Mouse (Mus musculus): Measurements from ENCODE around the gene Mif. TPM values are rescaled to one million over a fixed set of nuclear protein-coding genes. Genes with fewer than 3 reads are reported as not detected.

Mif gene
- polyA plus RNA-seq, 1 experiment from 2014 or later = 3,631 TPM

DNA sequence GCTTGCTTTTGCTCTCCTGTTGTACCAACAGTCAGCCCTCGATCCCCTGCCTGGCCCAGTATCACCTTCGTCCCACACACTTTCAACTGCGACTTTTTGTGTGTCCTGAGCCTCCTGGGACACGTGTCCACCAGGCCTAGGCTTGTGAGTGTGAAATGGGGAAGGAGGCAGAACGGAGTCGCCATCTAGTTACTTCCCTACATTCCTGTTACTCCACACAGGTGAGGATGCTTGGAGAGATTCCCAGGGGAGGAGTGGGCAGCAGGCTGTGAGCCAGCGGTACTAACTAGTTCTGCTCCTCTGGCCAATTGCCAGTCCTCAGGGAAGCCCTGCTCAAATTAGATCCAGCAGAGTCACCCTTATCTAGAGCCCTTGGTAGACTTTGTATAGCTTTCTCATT, 706 bp upstream of the Mif start:
- Histone ChIP-seq H3K27ac (peak overlapping the region; percentile 100), H3K9me3 (peaks cover 9% of the 10 kb centered on the region), H3K4me3 (peak overlapping the region; percentile 88), H3K36me3 (replicated peaks) (peaks cover 35% of the 10 kb centered on the region), H3K27me3 (ENCODE audit: poor library complexity, severe bottlenecking) (no peaks in the 10 kb centered on the region), H3K4me1 (peaks cover 40% of the 10 kb centered on the region)
- no peak for DNase-seq (ENCODE audit: extremely low spot score, low spot score)
- WGBS = 28% methylated on average over 7 of the region's 7 CpGs

DNA sequence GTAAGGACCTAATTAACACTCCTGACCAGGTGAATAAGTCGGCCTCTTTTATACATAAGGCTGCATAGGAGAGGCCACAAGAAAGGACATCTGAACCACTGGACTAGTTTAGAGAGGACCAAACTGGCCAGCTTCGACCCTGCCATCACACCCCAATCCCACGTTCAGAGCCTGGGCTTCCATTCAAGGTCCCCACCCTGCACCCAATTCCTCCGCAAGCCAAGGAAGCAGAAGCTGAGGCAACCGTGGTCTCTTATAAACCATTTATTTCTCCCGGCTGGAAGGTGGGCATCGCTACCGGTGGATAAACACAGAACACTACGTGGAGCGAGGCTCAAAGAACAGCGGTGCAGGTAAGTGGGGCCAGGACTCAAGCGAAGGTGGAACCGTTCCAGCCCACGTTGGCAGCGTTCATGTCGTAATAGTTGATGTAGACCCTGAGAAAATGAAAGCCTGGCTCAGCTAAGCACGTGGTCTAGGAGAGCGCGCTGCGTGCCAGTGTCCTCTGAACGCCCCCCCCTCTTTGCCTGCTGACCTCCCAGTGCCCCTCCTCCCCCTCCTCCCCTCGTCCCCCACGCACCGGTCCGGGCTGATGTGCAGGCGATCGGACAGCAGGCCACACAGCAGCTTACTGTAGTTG, 813 bp downstream of the Mif start:
- peak overlapping the region; percentile 100 for H3K27ac ChIP-seq
- peaks cover 9% of the 10 kb centered on the region for H3K9me3 ChIP-seq
- WGBS = 2% methylated on average over 26 of the region's 27 CpGs

DNA sequence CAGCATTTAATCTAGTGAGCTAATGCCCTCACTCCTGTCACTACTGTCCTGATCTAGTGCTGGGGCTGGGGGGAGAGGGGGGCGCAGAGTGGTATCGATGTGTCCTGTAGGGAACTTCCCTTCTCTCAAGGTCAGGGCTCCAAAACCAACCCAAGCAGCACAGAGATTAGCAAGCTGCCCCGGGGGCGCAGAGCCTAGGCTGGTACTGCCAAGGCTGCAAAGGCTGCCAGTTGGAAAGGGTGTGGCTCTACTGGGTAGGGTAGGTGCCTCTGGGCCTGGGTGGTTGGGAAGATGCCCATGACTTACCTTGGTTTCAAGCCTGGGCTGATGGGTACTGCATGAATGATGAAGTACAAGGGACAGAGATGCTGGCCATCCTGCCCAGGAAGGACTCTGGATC, 2.4 kb downstream of the Mif start:
- no peak for DNase-seq (ENCODE audit: extremely low spot score, low spot score)
- H3K4me3 ChIP-seq = peak overlapping the region; percentile 88

More for the DNA sequence above, 813 bp downstream of the Mif start:
- Histone ChIP-seq H3K4me3 (peak overlapping the region; percentile 88), H3K36me3 (replicated peaks) (peaks cover 39% of the 10 kb centered on the region), H3K27me3 (ENCODE audit: poor library complexity, severe bottlenecking) (no peaks in the 10 kb centered on the region), H3K4me1 (peaks cover 40% of the 10 kb centered on the region)
- DNase-seq (ENCODE audit: extremely low spot score, low spot score) = peak; percentile 78

DNA sequence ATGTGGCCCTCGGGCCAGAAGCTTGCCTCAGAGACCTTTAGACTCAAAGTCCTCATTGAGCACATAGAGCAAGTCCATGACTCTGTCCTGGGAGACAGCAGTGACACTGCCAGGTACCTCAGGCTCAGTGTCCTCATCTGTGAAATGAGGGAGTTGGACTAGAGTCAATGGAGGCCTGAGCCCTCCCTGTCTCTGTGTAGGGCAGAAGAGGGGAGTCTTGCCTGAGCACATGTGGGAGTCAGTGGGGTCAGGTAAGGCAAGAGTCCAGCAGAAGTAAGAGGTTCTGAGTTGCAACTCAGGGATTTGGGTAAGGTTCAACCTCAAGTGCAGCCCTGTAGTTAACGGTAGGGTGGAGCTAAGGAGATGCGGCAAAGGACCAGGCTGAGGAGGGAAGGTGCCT, 3.1 kb downstream of the Mif start:
- Histone ChIP-seq H3K4me1 (peaks cover 41% of the 10 kb centered on the region), H3K27me3 (ENCODE audit: poor library complexity, severe bottlenecking) (no peaks in the 10 kb centered on the region), H3K36me3 (replicated peaks) (peaks cover 39% of the 10 kb centered on the region), H3K4me3 (no peak overlapping the region), H3K27ac (no peak overlapping the region), H3K9me3 (peaks cover 3% of the 10 kb centered on the region; the same call in 1 of the 2 replicates)
- no peak for DNase-seq (ENCODE audit: extremely low spot score, low spot score)
- 81% methylated on average over 3 of the region's 3 CpGs for WGBS

More for the DNA sequence above, 2.4 kb downstream of the Mif start:
- 98% methylated on average over 4 of the region's 4 CpGs for WGBS
- H3K27me3 ChIP-seq (ENCODE audit: poor library complexity, severe bottlenecking) = no peaks in the 10 kb centered on the region
- H3K36me3 ChIP-seq (replicated peaks) = peaks cover 39% of the 10 kb centered on the region
- peaks cover 7% of the 10 kb centered on the region for H3K9me3 ChIP-seq
- H3K27ac ChIP-seq = peak overlapping the region; percentile 25; the same call in 1 of the 2 replicates
- H3K4me1 ChIP-seq = peaks cover 40% of the 10 kb centered on the region

DNA sequence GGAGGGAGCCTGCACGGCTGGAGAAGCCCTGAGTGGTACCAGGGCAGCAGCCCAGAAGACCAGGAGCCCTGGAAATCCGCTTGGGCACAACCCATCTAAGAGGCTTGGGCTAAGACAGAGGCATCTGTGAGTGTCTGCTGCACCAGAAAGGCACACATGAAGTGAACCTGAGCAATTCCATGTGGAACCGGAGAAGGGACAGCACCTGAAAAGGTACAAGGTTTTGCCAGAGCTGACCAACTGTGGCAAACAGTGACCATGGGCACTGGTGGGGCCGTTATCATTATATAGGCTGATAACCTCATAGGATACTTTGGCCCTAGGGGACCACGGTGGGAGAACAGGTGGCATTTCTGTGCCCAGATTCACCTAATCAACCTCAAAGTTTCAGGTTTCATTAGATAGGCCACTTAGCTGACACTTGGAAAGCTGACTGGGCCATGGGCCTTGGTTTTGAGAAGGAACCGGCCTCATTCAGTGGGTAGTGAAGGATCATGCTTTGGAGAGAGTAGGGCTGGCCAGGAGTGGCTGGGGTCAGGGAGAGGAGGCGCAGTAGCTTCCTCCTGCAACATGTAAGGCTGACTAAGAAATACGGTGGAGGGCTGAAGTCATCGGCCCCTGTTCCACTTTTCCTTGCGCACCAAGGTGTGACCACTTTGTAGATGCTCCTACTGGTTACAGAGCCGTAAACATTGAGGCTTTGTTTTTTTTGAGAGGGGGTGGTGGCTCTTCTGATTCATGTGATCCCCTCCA, 3.7 kb downstream of the Mif start:
- H3K36me3 ChIP-seq (replicated peaks) = peaks cover 39% of the 10 kb centered on the region
- H3K9me3 ChIP-seq = 0 out of 2 replicates have a peak, but pooled peaks cover 3% of the 10 kb centered on the region
- peaks cover 43% of the 10 kb centered on the region for H3K4me1 ChIP-seq
- WGBS = 84% methylated on average over 11 of the region's 11 CpGs
- no peak overlapping the region for H3K27ac ChIP-seq
- no peak overlapping the region for H3K4me3 ChIP-seq
- no peaks in the 10 kb centered on the region for H3K27me3 ChIP-seq (ENCODE audit: poor library complexity, severe bottlenecking)
- no peak for DNase-seq (ENCODE audit: extremely low spot score, low spot score)

DNA sequence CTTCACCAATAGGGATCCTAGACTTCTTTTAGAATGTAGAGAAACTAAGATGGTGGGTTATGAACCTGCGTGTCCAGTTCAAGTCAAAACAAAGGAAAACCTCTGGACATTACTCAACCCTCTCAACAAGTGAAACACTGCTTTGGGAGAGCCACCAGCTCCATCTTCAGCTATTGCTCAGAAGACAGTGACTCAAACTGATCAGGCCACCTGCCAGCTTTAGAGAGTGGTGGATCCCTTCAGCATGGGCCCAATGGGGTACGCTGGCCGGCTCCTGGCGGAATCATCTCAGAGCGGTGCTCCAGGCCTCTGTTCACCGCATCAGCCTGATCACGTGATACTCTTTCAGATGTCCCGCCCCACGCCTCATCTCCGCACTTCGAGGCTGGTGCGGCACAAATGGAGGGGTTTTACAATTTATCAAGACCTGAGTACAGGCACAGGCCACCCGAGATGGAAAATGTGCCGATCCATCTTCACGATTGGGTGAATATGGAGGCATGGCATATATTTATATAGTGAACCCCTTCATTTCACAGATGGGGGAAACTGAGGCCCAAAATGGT, 4.5 kb downstream of the Mif start:
- WGBS = 92% methylated on average over 15 of the region's 15 CpGs
- H3K9me3 ChIP-seq = 0 out of 2 replicates have a peak, but pooled peaks cover 3% of the 10 kb centered on the region
- H3K36me3 ChIP-seq (replicated peaks) = peaks cover 39% of the 10 kb centered on the region
- H3K4me1 ChIP-seq = peaks cover 43% of the 10 kb centered on the region
- H3K4me3 ChIP-seq = no peak overlapping the region
- H3K27ac ChIP-seq = no peak overlapping the region
- DNase-seq (ENCODE audit: extremely low spot score, low spot score) = no peak
- peaks cover 3% of the 10 kb centered on the region; the same call in 1 of the 2 replicates for H3K27me3 ChIP-seq (ENCODE audit: poor library complexity, severe bottlenecking)

DNA sequence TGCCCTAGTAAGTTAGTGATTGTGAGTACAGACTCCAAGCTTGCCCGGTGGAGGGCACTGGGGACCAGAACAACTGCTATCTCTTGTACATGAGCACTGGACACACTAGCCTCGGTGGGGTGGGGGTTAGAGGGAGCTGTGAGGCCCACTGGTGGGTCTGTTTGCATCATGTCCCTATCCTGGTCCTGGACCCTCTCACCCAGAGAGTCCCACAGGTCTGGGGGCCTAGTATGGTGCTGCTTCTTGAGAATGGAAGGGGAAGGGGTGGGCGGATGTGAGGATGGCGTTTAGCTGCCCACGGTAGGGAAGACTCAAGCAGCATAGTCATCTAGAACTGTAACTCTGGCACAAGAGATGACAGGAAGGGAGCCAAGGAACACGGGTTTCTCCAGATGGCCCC, 5.2 kb downstream of the Mif start:
- peaks cover 42% of the 10 kb centered on the region for H3K4me1 ChIP-seq

DNA sequence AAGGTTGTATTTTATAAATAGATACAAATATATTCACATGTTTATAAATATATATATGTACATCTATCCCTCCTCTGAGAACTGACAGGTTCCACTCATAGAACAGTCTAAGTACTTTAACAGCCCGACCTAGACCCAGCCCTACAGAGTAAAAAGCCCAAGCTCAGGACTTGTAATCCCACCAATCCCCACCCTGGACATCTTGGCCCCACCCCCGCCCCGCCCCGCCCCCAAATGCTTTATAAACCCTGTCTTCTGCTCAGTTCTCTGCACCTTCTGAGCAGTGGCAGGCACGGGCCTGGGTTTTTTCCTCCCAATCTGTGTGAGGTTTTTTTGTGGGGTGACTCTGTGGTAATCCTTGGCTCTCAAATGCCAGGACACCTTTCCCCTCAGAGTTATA, 5.9 kb downstream of the Mif start:
- WGBS = 55% methylated on average over 5 of the region's 5 CpGs
- 0 out of 2 replicates have a peak, but pooled peaks cover 3% of the 10 kb centered on the region for H3K9me3 ChIP-seq
- no peak overlapping the region for H3K27ac ChIP-seq
- no peak overlapping the region for H3K4me3 ChIP-seq
- DNase-seq (ENCODE audit: extremely low spot score, low spot score) = no peak
- H3K27me3 ChIP-seq (ENCODE audit: poor library complexity, severe bottlenecking) = peaks cover 3% of the 10 kb centered on the region; the same call in 1 of the 2 replicates
- peaks cover 44% of the 10 kb centered on the region for H3K4me1 ChIP-seq
- peaks cover 38% of the 10 kb centered on the region for H3K36me3 ChIP-seq (replicated peaks)

More for the DNA sequence above, 5.2 kb downstream of the Mif start:
- WGBS = 93% methylated on average over 6 of the region's 6 CpGs
- Histone ChIP-seq H3K4me3 (no peak overlapping the region), H3K9me3 (0 out of 2 replicates have a peak, but pooled peaks cover 3% of the 10 kb centered on the region), H3K27me3 (ENCODE audit: poor library complexity, severe bottlenecking) (peaks cover 3% of the 10 kb centered on the region; the same call in 1 of the 2 replicates), H3K27ac (no peak overlapping the region), H3K36me3 (replicated peaks) (peaks cover 39% of the 10 kb centered on the region)
- DNase-seq (ENCODE audit: extremely low spot score, low spot score) = no peak

DNA sequence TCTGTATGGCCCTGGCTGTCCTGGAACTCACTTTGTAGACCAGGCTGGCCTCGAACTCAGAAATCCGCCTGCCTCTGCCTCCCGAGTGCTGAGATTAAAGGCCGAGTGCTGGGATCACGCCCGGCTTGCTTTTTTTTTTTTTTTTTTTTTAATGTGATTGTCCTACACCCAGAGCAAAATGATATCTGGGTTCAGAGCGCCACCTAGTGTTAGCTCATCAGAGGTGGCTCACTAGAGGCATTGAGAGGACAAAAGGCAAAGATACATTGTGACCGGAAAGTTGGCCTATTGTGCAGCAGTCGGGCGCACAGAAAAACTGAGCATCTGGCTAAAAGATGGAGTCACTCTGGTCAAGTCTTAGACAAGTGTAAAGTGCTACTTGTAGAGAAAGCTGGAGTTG, 6.6 kb downstream of the Mif start:
- 0 out of 2 replicates have a peak overlapping the region, but pooled peaks have one; percentile 25 for H3K27ac ChIP-seq
- WGBS = 38% methylated on average over 10 of the region's 10 CpGs
- H3K9me3 ChIP-seq = 0 out of 2 replicates have a peak, but pooled peaks cover 3% of the 10 kb centered on the region
- peak; percentile 73 for DNase-seq (ENCODE audit: extremely low spot score, low spot score)
- peaks cover 3% of the 10 kb centered on the region; the same call in 1 of the 2 replicates for H3K27me3 ChIP-seq (ENCODE audit: poor library complexity, severe bottlenecking)
- H3K4me3 ChIP-seq = no peak overlapping the region
- H3K36me3 ChIP-seq (replicated peaks) = peaks cover 31% of the 10 kb centered on the region
- peaks cover 44% of the 10 kb centered on the region for H3K4me1 ChIP-seq

DNA sequence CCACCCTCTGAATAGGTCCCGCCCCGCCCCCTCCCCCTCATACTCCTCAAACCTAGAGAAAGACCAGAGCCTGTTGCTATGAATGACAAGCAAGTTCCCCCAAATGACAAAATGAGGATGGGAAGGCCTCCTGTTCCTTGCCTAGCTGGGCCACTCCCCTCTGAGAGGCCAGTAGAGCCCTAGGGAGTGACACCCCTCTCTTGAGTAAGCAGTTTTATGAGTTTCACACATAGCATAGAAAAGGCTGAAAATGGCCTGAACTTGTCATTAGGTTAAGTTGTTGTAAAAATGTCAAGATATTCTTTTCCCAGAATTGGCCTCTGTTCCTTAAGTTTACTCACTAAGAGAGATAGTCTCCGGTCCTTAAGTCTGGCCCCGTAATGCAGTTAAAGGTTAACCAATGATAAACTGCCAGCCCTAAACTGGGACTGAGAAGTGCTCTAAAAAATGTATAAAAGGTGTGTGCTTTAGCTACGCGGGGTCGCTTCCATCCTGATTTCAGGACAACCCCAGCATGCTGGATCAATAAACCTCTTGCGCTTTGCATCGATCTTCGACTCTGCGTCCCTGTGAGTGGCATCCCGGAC, 7.4 kb downstream of the Mif start:
- peaks cover 23% of the 10 kb centered on the region for H3K36me3 ChIP-seq (replicated peaks)
- H3K9me3 ChIP-seq = 0 out of 2 replicates have a peak, but pooled peaks cover 3% of the 10 kb centered on the region
- DNase-seq (ENCODE audit: extremely low spot score, low spot score) = no peak
- H3K4me3 ChIP-seq = no peak overlapping the region
- peaks cover 39% of the 10 kb centered on the region for H3K4me1 ChIP-seq
- 96% methylated on average over 12 of the region's 12 CpGs for WGBS
- H3K27me3 ChIP-seq (ENCODE audit: poor library complexity, severe bottlenecking) = peaks cover 3% of the 10 kb centered on the region; the same call in 1 of the 2 replicates
- no peak overlapping the region for H3K27ac ChIP-seq

DNA sequence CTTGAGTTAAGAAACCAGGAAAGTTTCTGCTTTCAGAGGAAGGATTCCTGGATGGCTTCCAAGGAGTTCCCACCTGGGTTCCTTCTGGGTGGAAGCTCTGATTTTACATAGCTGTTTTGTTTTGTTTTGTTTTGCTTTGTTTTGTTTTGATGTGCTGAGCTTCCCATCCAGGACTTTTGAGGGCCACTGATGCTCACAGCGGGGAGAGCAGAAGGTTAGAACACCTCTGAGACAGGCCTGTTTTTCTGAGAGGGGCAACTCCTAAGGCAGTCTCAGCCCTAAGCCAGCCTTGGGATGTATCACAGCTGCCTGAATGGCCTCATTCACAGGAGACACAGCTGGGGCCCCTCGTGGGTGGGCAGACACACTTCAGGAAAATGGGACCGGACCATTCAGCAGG, 8.4 kb downstream of the Mif start:
- H3K27ac ChIP-seq = no peak overlapping the region
- H3K4me3 ChIP-seq = no peak overlapping the region
- peaks cover 3% of the 10 kb centered on the region; the same call in 1 of the 2 replicates for H3K27me3 ChIP-seq (ENCODE audit: poor library complexity, severe bottlenecking)
- 37% methylated on average over 3 of the region's 3 CpGs for WGBS
- peaks cover 34% of the 10 kb centered on the region for H3K4me1 ChIP-seq
- no peak for DNase-seq (ENCODE audit: extremely low spot score, low spot score)
- H3K9me3 ChIP-seq = 0 out of 2 replicates have a peak, but pooled peaks cover 3% of the 10 kb centered on the region
- H3K36me3 ChIP-seq (replicated peaks) = peaks cover 13% of the 10 kb centered on the region

DNA sequence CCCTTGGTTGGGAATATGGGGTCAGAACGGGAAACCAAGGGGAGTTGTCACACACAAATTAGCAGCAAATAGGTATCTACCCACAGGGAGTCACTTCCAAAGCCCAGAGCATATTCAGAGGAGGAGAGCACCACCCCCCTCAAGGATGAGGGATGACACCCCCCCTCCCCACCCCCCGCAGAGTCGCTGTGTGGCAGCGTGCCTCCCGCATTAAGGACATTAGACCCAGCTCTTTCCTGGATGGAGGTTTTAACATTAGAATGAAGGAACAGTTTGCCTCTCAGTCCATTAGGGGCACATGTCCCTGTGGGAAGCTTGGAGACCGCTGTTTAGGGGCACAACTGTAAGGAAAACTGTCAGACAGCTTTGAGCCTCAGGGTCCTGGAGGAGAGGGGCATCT, 9.0 kb downstream of the Mif start:
- Histone ChIP-seq H3K27me3 (ENCODE audit: poor library complexity, severe bottlenecking) (peaks cover 3% of the 10 kb centered on the region; the same call in 1 of the 2 replicates), H3K27ac (0 out of 2 replicates have a peak overlapping the region, but pooled peaks have one; percentile 0), H3K4me3 (no peak overlapping the region), H3K36me3 (replicated peaks) (peaks cover 7% of the 10 kb centered on the region), H3K4me1 (peaks cover 34% of the 10 kb centered on the region), H3K9me3 (0 out of 2 replicates have a peak, but pooled peaks cover 3% of the 10 kb centered on the region)
- 5% methylated on average over 6 of the region's 6 CpGs for WGBS
- DNase-seq (ENCODE audit: extremely low spot score, low spot score) = no peak
